Mouse (Mus musculus): ENCODE measurements around the gene Gucy2c. TPM values are rescaled to one million over a fixed set of nuclear protein-coding genes. Genes with fewer than 3 reads are reported as not detected.

Gene Gucy2c
- polyA plus RNA-seq, 1 experiment from 2014 or later, result 78.4 TPM

DNA sequence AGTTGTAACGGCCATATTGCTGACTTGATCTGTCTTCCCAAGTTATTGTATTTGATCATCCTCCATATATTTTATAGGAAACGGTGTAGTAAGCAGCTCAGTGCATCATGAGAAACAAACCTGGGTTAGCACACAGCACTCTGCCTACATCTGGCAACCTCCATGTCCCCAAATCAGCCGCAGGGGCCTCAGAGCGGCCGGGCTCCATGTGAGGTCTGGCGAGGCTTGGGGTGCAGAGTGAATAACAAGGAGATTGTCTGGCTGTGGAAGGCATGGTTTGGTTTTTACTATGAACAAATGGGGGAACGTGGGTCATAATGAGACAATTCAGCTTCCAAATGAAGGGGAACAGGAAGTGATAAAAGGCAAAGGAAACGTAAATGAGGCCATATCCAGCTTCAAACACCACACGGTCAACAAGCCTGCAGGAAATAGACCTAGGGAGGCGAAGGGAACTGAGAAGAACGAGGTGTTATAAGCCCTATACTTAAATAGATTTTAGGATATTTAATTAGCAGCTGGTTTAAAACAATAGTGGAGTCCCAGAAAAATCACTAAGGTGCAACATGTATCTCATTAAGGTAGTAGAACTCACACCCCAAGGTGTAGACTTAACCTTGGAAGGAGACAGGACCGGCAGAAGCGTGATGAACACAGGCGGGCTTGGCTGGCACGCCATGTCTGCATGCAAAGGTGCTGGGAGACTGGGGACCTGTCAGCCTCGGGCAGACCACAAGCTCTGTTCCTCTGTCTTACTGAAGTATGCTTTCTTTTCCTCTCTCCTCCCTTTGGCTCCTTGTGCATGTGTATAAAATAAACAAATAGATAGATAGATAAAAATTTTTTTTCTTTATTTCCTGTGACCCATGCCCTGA lies 11.6 kb upstream of the Gucy2c start:
- Histone ChIP-seq H3K4me3 (ENCODE audit: low read depth, low read length) (peak overlapping the region; percentile 40), H3K27me3 (replicated peaks; ENCODE audit: control insufficient read depth, insufficient read depth, low read length) (no peaks in the 10 kb centered on the region), H3K4me2 (replicated peaks; ENCODE audit: low read depth) (peak overlapping the region; percentile 80), H3K27ac (ENCODE audit: low read depth, low read length) (no peak overlapping the region), H3K9ac (ENCODE audit: low read depth, low read length) (peak overlapping the region; percentile 26; the same call in 1 of the 2 replicates), H3K4me1 (replicated peaks; ENCODE audit: control insufficient read depth, insufficient read depth, low read length) (0 out of 2 replicates have a peak, but pooled peaks cover 3% of the 10 kb centered on the region), H3K9me3 (ENCODE audit: control insufficient read depth) (no peaks in the 10 kb centered on the region), H3K36me3 (ENCODE audit: control insufficient read depth, insufficient read depth) (no peaks in the 10 kb centered on the region)
- TF ChIP-seq CTCF (IDR thresholded peaks at IDR 0.05; ENCODE audit: low read depth), result no peak
- 36% methylated on average over 16 of the region's 16 CpGs for WGBS
- ATAC-seq, result 0 out of 2 replicates have a peak, but pooled peaks have one; percentile 12

DNA sequence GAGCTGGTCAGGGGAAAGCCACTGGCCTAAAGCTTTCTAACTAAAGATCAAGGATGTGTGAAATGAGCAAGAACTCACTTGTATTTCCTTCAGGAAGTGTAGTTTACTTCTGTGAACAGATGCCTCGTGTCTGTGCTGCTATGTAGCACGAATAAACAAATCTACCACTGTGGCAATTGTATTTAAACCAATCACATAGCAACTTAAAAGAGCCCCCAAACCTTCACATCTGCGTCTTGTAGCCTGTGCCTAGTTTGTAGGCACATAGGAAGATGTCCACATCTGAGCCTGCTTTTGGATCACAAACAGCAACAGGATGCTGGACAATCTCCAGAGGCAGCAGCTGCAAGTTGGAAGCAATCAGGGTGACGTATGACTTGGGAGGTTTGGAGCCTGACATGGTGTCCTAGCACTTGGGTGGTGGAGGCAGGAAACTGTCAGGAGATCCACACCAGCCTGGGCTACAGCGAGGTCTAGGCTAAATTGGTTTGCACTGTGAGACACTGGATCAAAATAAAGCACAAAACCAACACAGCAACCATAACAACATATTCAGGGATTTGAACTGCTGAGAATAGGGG lies 7.9 kb upstream of the Gucy2c start:
- H3K9me3 ChIP-seq (ENCODE audit: control insufficient read depth), result no peaks in the 10 kb centered on the region
- no peak overlapping the region for H3K4me3 ChIP-seq (ENCODE audit: low read depth, low read length)
- no peak overlapping the region for H3K9ac ChIP-seq (ENCODE audit: low read depth, low read length)
- TF ChIP-seq CTCF (IDR thresholded peaks at IDR 0.05; ENCODE audit: low read depth), result no peak
- no peaks in the 10 kb centered on the region for H3K36me3 ChIP-seq (ENCODE audit: control insufficient read depth, insufficient read depth)
- ATAC-seq, result peak; percentile 9; the same call in 1 of the 2 replicates
- no peak overlapping the region for H3K4me2 ChIP-seq (replicated peaks; ENCODE audit: low read depth)
- peak overlapping the region; percentile 54; the same call in 1 of the 2 replicates for H3K27ac ChIP-seq (ENCODE audit: low read depth, low read length)
- 57% methylated on average over 5 of the region's 5 CpGs for WGBS
- H3K27me3 ChIP-seq (replicated peaks; ENCODE audit: control insufficient read depth, insufficient read depth, low read length), result no peaks in the 10 kb centered on the region
- 0 out of 2 replicates have a peak, but pooled peaks cover 3% of the 10 kb centered on the region for H3K4me1 ChIP-seq (replicated peaks; ENCODE audit: control insufficient read depth, insufficient read depth, low read length)

DNA sequence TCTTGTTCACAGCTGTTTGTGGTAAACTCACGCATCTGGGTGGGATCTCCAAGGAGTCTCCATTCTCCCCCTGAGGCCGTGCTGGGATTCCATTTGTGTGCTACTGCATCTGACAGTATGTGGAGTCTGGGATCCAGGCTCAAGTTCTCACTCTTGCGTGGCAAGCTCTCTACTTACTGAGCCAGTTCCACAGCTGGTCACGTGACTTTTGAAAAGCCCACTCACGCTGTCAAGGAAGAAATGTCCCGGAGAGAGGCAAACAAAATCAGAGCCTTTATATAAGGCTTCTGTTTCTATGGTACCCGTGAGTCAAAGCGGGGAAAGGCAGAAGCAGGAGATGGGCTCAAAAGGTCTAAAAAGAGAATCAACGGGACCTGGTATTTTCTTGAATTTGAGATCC lies 1.2 kb upstream of the Gucy2c start:
- 52% methylated on average over 9 of the region's 9 CpGs for WGBS
- no peak for TF ChIP-seq CTCF (IDR thresholded peaks at IDR 0.05; ENCODE audit: low read depth)
- no peaks in the 10 kb centered on the region for H3K27me3 ChIP-seq (replicated peaks; ENCODE audit: control insufficient read depth, insufficient read depth, low read length)
- H3K9ac ChIP-seq (ENCODE audit: low read depth, low read length), result no peak overlapping the region
- no peaks in the 10 kb centered on the region; the same call in 1 of the 2 replicates for H3K4me1 ChIP-seq (replicated peaks; ENCODE audit: control insufficient read depth, insufficient read depth, low read length)
- H3K4me2 ChIP-seq (replicated peaks; ENCODE audit: low read depth), result peak overlapping the region; percentile 64
- ATAC-seq, result no peak
- no peak overlapping the region for H3K4me3 ChIP-seq (ENCODE audit: low read depth, low read length)
- no peaks in the 10 kb centered on the region for H3K9me3 ChIP-seq (ENCODE audit: control insufficient read depth)
- peak overlapping the region; percentile 73; the same call in 1 of the 2 replicates for H3K27ac ChIP-seq (ENCODE audit: low read depth, low read length)
- H3K36me3 ChIP-seq (ENCODE audit: control insufficient read depth, insufficient read depth), result no peaks in the 10 kb centered on the region

DNA sequence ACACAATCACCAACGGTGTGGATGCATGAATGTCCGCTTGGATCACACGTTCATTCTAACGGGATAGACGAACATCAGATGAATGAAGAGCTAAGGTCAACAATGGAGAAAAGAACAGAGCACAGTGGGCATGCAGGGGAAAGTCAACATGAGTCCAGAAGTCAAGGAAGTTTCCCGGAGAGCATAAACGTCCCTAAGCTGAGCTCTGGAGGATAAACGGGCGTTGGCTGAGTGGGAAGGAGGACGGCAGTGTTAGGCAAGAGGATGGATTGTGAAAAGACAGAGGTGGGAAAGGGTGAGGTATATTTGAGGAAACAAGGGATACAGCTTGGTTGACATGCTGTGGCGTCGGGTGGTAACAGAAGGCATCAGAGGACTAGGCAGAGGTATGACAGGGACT lies 581 bp upstream of the Gucy2c start:
- ATAC-seq, result peak; percentile 61
- Histone ChIP-seq H3K27me3 (replicated peaks; ENCODE audit: control insufficient read depth, insufficient read depth, low read length) (no peaks in the 10 kb centered on the region), H3K4me1 (replicated peaks; ENCODE audit: control insufficient read depth, insufficient read depth, low read length) (no peaks in the 10 kb centered on the region; the same call in 1 of the 2 replicates), H3K9ac (ENCODE audit: low read depth, low read length) (no peak overlapping the region), H3K4me3 (ENCODE audit: low read depth, low read length) (peak overlapping the region; percentile 59; the same call in 1 of the 2 replicates), H3K9me3 (ENCODE audit: control insufficient read depth) (no peaks in the 10 kb centered on the region), H3K36me3 (ENCODE audit: control insufficient read depth, insufficient read depth) (no peaks in the 10 kb centered on the region), H3K4me2 (replicated peaks; ENCODE audit: low read depth) (peak overlapping the region; percentile 64), H3K27ac (ENCODE audit: low read depth, low read length) (peak overlapping the region; percentile 73)
- WGBS, result 37% methylated on average over 12 of the region's 12 CpGs
- no peak for TF ChIP-seq CTCF (IDR thresholded peaks at IDR 0.05; ENCODE audit: low read depth)

DNA sequence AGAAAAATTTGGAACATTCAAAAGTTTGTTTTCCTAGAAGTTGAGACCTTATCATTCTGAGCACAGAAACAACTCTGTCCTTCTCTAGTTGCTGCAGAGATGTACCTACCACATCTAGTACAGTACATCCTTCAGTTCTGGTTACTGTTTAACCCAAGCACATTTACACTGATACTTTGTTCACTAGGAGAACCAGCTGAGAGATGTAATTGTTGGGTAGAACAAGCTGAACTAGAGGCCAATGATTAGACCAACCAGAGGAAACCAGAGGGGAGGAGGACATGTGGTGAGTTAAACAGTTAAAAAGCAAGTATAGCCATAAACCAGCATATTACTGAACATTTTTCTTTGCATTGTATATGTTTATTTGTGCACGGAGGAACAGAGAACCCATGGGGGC lies 5.2 kb downstream of the Gucy2c start:
- Histone ChIP-seq H3K36me3 (ENCODE audit: control insufficient read depth, insufficient read depth) (no peaks in the 10 kb centered on the region; the same call in 1 of the 2 replicates), H3K27ac (ENCODE audit: low read depth, low read length) (0 out of 2 replicates have a peak overlapping the region, but pooled peaks have one; percentile 2)
- WGBS, result 35% methylated on average over 1 of the region's 1 CpGs

DNA sequence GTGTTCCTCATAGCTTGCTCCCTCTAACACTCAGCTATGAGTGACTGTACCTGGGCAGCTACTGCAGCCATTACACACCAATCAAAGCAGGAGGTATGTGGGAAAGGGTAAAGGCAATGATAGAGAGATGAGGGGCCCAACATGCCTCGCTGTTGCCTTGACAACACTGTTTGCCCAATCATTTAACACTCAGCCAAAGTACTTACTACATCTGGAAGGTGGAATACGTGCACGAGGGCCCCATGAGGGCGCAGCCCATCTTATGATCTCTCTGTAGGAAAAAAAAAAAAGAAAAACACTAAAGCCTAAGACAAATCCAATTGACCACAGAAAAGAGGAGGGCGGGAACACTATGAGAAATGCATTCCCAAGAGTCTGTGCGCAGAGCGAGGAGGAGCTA lies 11.7 kb downstream of the Gucy2c start:
- 46% methylated on average over 7 of the region's 7 CpGs for WGBS

More for the DNA sequence above, 5.2 kb downstream of the Gucy2c start:
- Histone ChIP-seq H3K27me3 (replicated peaks; ENCODE audit: control insufficient read depth, insufficient read depth, low read length) (no peaks in the 10 kb centered on the region), H3K4me2 (replicated peaks; ENCODE audit: low read depth) (no peak overlapping the region; the same call in 1 of the 2 replicates), H3K9me3 (ENCODE audit: control insufficient read depth) (no peaks in the 10 kb centered on the region), H3K4me1 (replicated peaks; ENCODE audit: control insufficient read depth, insufficient read depth, low read length) (peaks cover 8% of the 10 kb centered on the region), H3K4me3 (ENCODE audit: low read depth, low read length) (no peak overlapping the region), H3K9ac (ENCODE audit: low read depth, low read length) (no peak overlapping the region)
- ATAC-seq, result peak; percentile 70
- TF ChIP-seq CTCF (IDR thresholded peaks at IDR 0.05; ENCODE audit: low read depth), result no peak

More for the DNA sequence above, 11.7 kb downstream of the Gucy2c start:
- no peak for TF ChIP-seq CTCF (IDR thresholded peaks at IDR 0.05; ENCODE audit: low read depth)
- Histone ChIP-seq H3K4me3 (ENCODE audit: low read depth, low read length) (no peak overlapping the region), H3K27me3 (replicated peaks; ENCODE audit: control insufficient read depth, insufficient read depth, low read length) (no peaks in the 10 kb centered on the region), H3K36me3 (ENCODE audit: control insufficient read depth, insufficient read depth) (peaks cover 25% of the 10 kb centered on the region), H3K4me1 (replicated peaks; ENCODE audit: control insufficient read depth, insufficient read depth, low read length) (no peaks in the 10 kb centered on the region), H3K9me3 (ENCODE audit: control insufficient read depth) (no peaks in the 10 kb centered on the region), H3K9ac (ENCODE audit: low read depth, low read length) (no peak overlapping the region), H3K4me2 (replicated peaks; ENCODE audit: low read depth) (no peak overlapping the region), H3K27ac (ENCODE audit: low read depth, low read length) (peak overlapping the region; percentile 57; the same call in 1 of the 2 replicates)
- peak; percentile 94 for ATAC-seq

Data from intestine, postnatal 0 days (tissue).